ENCODE assay signal across 19 mouse cellular contexts in genomic region chr11:54728371-54728770, GRCm38 (mm10). TPM values are rescaled to one million over a fixed set of nuclear protein-coding genes. Genes with fewer than 3 reads are reported as not detected.
DNase-seq lines count a peak whose midpoint lies in the region; ATAC-seq and TF ChIP-seq lines count a peak whose summit lies in the region.
"Had no signal": no experiment of that assay in that cellular context is flagged by ENCODE, and none has a peak within 500 bp of the region (broad histone marks: within the 10 kb centered on the region; RNA-seq: fewer than 3 reads in every experiment).

No protein-coding gene starts in this region.

- H3K27ac ChIP-seq in heart, embryonic 12.5 days (ENCODE audit: poor library complexity, severe bottlenecking) = no peak overlapping the region
- H3K27ac ChIP-seq in midbrain, embryonic 16.5 days (ENCODE audit: low read length) = 0 out of 2 replicates have a peak overlapping the region, but pooled peaks have one; percentile 11
- no peak overlapping the region for H3K27ac ChIP-seq in midbrain, embryonic 14.5 days (replicated peaks; ENCODE audit: low read depth, low read length)
- H3K27ac ChIP-seq in small intestine, adult 2 months (ENCODE audit: insufficient read depth, low read depth, low read length) = peak overlapping the region; percentile 82; the same call in 1 of the 2 replicates
- H3K27ac ChIP-seq: embryonic facial prominence, embryonic 10.5 days; forebrain, embryonic 15.5 days; lung, embryonic 15.5 days had no signal

- H3K9me3 ChIP-seq in heart, embryonic 12.5 days (replicated peaks) = no peaks in the 10 kb centered on the region
- H3K9me3 ChIP-seq in midbrain, embryonic 16.5 days (replicated peaks; ENCODE audit: control insufficient read depth, low read length, poor library complexity, severe bottlenecking) = no peaks in the 10 kb centered on the region
- no peaks in the 10 kb centered on the region for H3K9me3 ChIP-seq in midbrain, embryonic 14.5 days (ENCODE audit: control insufficient read depth, low read length)
- H3K9me3 ChIP-seq: embryonic facial prominence, embryonic 10.5 days; forebrain, embryonic 15.5 days; lung, embryonic 15.5 days; megakaryocyte, embryonic 14.5 days had no signal

- no peak for ATAC-seq in heart, embryonic 12.5 days (ENCODE audit: insufficient number of reproducible peaks, low FRiP score)
- no peak for ATAC-seq in midbrain, embryonic 16.5 days
- ATAC-seq in midbrain, embryonic 14.5 days (ENCODE audit: low FRiP score, low TSS enrichment) = no peak
- ATAC-seq: forebrain, embryonic 15.5 days had no signal

- no peak overlapping the region for H3K9ac ChIP-seq in heart, embryonic 12.5 days
- no peak overlapping the region for H3K9ac ChIP-seq in midbrain, embryonic 16.5 days (ENCODE audit: low read depth, low read length)
- H3K9ac ChIP-seq in midbrain, embryonic 14.5 days (replicated peaks; ENCODE audit: low read length) = no peak overlapping the region
- H3K9ac ChIP-seq: forebrain, embryonic 15.5 days; lung, embryonic 15.5 days had no signal

- TF ChIP-seq CTCF in small intestine, adult 2 months (IDR thresholded peaks at IDR 0.05; ENCODE audit: extremely low read depth, insufficient read length, insufficient replicate concordance, low read depth, low read length) = no peak

- peaks cover 15% of the 10 kb centered on the region; the same call in 1 of the 2 replicates for H3K36me3 ChIP-seq in heart, embryonic 12.5 days
- H3K36me3 ChIP-seq in midbrain, embryonic 16.5 days (ENCODE audit: control insufficient read depth, insufficient read depth, low read length) = no peaks in the 10 kb centered on the region
- H3K36me3 ChIP-seq in midbrain, embryonic 14.5 days (ENCODE audit: control insufficient read depth, insufficient read depth, low read length) = peaks cover 20% of the 10 kb centered on the region
- H3K36me3 ChIP-seq in small intestine, adult 2 months (ENCODE audit: control insufficient read depth, insufficient read depth, low read length) = peaks cover 20% of the 10 kb centered on the region

- DNase-seq in heart, adult 11 months = peak; percentile 54
- DNase-seq in midbrain, embryonic 14.5 days = no peak
- peak; percentile 71 for DNase-seq in T-cell, adult 2 months (ENCODE audit: low spot score)
- DNase-seq in adrenal gland, postnatal 10 days = no peak
- no peak for DNase-seq in heart, adult 9 months (ENCODE audit: low spot score in 2 of 2)
- DNase-seq: adrenal gland, postnatal 25 days; cerebellum, postnatal 25 days; heart, adult 2 months; heart, postnatal 36 days; liver; retina, postnatal 1 day had no signal

- WGBS in heart, embryonic 12.5 days = 88% methylated on average over 2 of the region's 2 CpGs
- WGBS in midbrain, embryonic 16.5 days = 91% methylated on average over 2 of the region's 2 CpGs
- 91% methylated on average over 2 of the region's 2 CpGs for WGBS in midbrain, embryonic 14.5 days
- WGBS in small intestine, adult 2 months = 79% methylated on average over 2 of the region's 2 CpGs

- no peaks in the 10 kb centered on the region for H3K27me3 ChIP-seq in heart, embryonic 12.5 days (replicated peaks)
- H3K27me3 ChIP-seq in midbrain, embryonic 16.5 days (ENCODE audit: control insufficient read depth, insufficient read depth, low read depth, low read length) = no peaks in the 10 kb centered on the region
- no peaks in the 10 kb centered on the region for H3K27me3 ChIP-seq in midbrain, embryonic 14.5 days (ENCODE audit: control insufficient read depth, insufficient read depth, low read length)
- no peaks in the 10 kb centered on the region for H3K27me3 ChIP-seq in small intestine, adult 2 months (ENCODE audit: control insufficient read depth, insufficient read depth, low read length)
- H3K27me3 ChIP-seq: forebrain, embryonic 15.5 days; lung, embryonic 15.5 days; megakaryocyte, embryonic 14.5 days had no signal

- no peak overlapping the region for H3K4me2 ChIP-seq in heart, embryonic 12.5 days
- no peak overlapping the region for H3K4me2 ChIP-seq in midbrain, embryonic 16.5 days (ENCODE audit: low read length)
- H3K4me2 ChIP-seq in midbrain, embryonic 14.5 days (ENCODE audit: low read length) = no peak overlapping the region
- H3K4me2 ChIP-seq: forebrain, embryonic 15.5 days; lung, embryonic 15.5 days had no signal

- TF ChIP-seq POLR2A in small intestine, adult 2 months (IDR thresholded peaks at IDR 0.05; ENCODE audit: low read depth, low read length) = no peak

- H3K4me1 ChIP-seq in heart, embryonic 12.5 days (replicated peaks) = peaks cover 36% of the 10 kb centered on the region
- H3K4me1 ChIP-seq in midbrain, embryonic 16.5 days (ENCODE audit: control insufficient read depth, insufficient read depth, low read length) = no peaks in the 10 kb centered on the region
- peaks cover 4% of the 10 kb centered on the region for H3K4me1 ChIP-seq in midbrain, embryonic 14.5 days (ENCODE audit: control insufficient read depth, insufficient read depth, low read length)
- peaks cover 11% of the 10 kb centered on the region for H3K4me1 ChIP-seq in small intestine, adult 2 months (ENCODE audit: control insufficient read depth, insufficient read depth, insufficient read length, low read length)
- H3K4me1 ChIP-seq: embryonic facial prominence, embryonic 10.5 days; lung, embryonic 15.5 days had no signal

- no peak overlapping the region for H3K4me3 ChIP-seq in heart, embryonic 12.5 days
- H3K4me3 ChIP-seq in midbrain, embryonic 16.5 days (ENCODE audit: low read depth, low read length) = no peak overlapping the region
- no peak overlapping the region for H3K4me3 ChIP-seq in midbrain, embryonic 14.5 days (replicated peaks; ENCODE audit: low read depth, low read length)
- H3K4me3 ChIP-seq in small intestine, adult 2 months (ENCODE audit: low read depth, low read length) = no peak overlapping the region
- H3K4me3 ChIP-seq: embryonic facial prominence, embryonic 10.5 days; erythroblast, embryonic 14.5 days; forebrain, embryonic 15.5 days; heart, adult 2 months; lung, embryonic 15.5 days had no signal

RNA-seq across cellular contexts. Expression of gene Cdc42se2, which starts 59.1 kb away (rescaled TPM):
- 68.7 and 68.9 TPM in 2 replicates for polyA plus RNA-seq in heart, embryonic 12.5 days (2016; fragmentation: Nextera tagmentation; extraction: Ambion mirVana)
- polyA plus RNA-seq in midbrain, embryonic 16.5 days (2015; fragmentation: Nextera tagmentation; extraction: Ambion mirVana) = 144 and 153 TPM in 2 replicates
- 147 and 201 TPM in 2 replicates for polyA plus RNA-seq in midbrain, embryonic 14.5 days (2014; fragmentation: Nextera tagmentation; extraction: Ambion mirVana)
- 23.2 and 69.2 TPM in 2 replicates for polyA plus RNA-seq in small intestine, adult 2 months (2012; rRNA removed)
- total RNA-seq in adrenal gland, postnatal 10 days (2021) = 10 to 100 TPM; 24.4 to 27.7 TPM

Comparison
In these comparisons a context has a peak if more than half of its experiments do, and no peak if none do; other contexts are left out.
1. DNase-seq: peak in heart, adult 11 months (single experiment) and T-cell, adult 2 months (single experiment); none in midbrain, embryonic 14.5 days (single experiment), adrenal gland, postnatal 10 days (single experiment) and heart, adult 9 months (0 of 2).
2. H3K27ac ChIP-seq: peak in midbrain, embryonic 16.5 days (single experiment) and small intestine, adult 2 months (single experiment); none in heart, embryonic 12.5 days (single experiment) and midbrain, embryonic 14.5 days (single experiment).